Mouse (Mus musculus) midbrain, postnatal 0 days (tissue): ENCODE results near the gene Tpst2. TPM values are rescaled to one million over a fixed set of nuclear protein-coding genes. Genes with fewer than 3 reads are reported as not detected.

Source experiments
- ATAC-seq: fragments of 200-750 bp; cut with Nextera tagmentation; 2 replicates; pipeline ENCODE4 v1.8.0; 2017; ENCODE audit warnings: moderate number of reproducible peaks, mild to moderate bottlenecking, moderate TSS enrichment, moderate library complexity; ENCODE audit not compliant: low FRiP score
- DNase-seq: peaks from one replicate; pipeline ENCODE4 v3.0.0-alpha.2; 2015; ENCODE audit warnings: low spot score
- H3K27ac ChIP-seq: fragments of 300-500 bp; sonication (generic); 2 replicates; pipeline ENCODE4 v1.5.1; 2014; ENCODE audit warnings: low read depth, mild to moderate bottlenecking, low read length, mixed read lengths
- H3K27me3 ChIP-seq: fragments of 300-500 bp; sonication (generic); 2 replicates; pipeline ENCODE4 v1.6.1; 2014; ENCODE audit warnings: low read length, control low read depth, mixed read lengths; ENCODE audit not compliant: insufficient read depth
- H3K36me3 ChIP-seq: fragments of 300-500 bp; sonication (generic); 2 replicates; pipeline ENCODE4 v1.6.1; 2014; ENCODE audit warnings: low read length, control low read depth, mixed read lengths; ENCODE audit not compliant: insufficient read depth
- H3K4me1 ChIP-seq: fragments of 300-500 bp; sonication (generic); 2 replicates; pipeline ENCODE4 v1.6.1; 2014; ENCODE audit warnings: mild to moderate bottlenecking, control low read depth, antibody characterized with exemption, low read length, mixed read lengths; ENCODE audit not compliant: insufficient read depth
- H3K4me2 ChIP-seq: fragments of 300-500 bp; sonication (generic); 2 replicates; pipeline ENCODE4 v1.6.1; 2014; ENCODE audit warnings: low read depth, mild to moderate bottlenecking, low read length, mixed read lengths; ENCODE audit not compliant: poor library complexity, severe bottlenecking
- H3K4me3 ChIP-seq: fragments of 300-500 bp; sonication (generic); 2 replicates; pipeline ENCODE4 v1.5.1; 2014; ENCODE audit warnings: low read depth, mild to moderate bottlenecking, low read length, moderate library complexity
- H3K9ac ChIP-seq: fragments of 300-500 bp; sonication (generic); replicated peaks from 2 replicates; pipeline ENCODE4 v1.6.1; 2014; ENCODE audit warnings: mild to moderate bottlenecking, low read length, moderate library complexity, mixed read lengths; ENCODE audit not compliant: poor library complexity, severe bottlenecking
- H3K9me3 ChIP-seq: fragments of 300-500 bp; sonication (generic); 2 replicates; pipeline ENCODE4 v1.6.1; 2016; ENCODE audit warnings: low read length, control low read depth
- CTCF ChIP-seq: IDR thresholded peaks from 2 replicates; pipeline ENCODE4 v1.5.1; 2016; ENCODE audit warnings: antibody characterized with exemption, mild to moderate bottlenecking
- WGBS: fragments of 180-500 bp; shearing (Covaris S2); extraction: QIAGEN DNeasy Blood & Tissue Kit; methylation state at CpG from one replicate; pipeline ENCODE4 v1.1.7; 2014; 5-methylcytosine and 5-hydroxymethylcytosine counted together
- polyA plus RNA-seq: library from polyadenylated mRNA; unstranded; fragments of >200 nt; fragmentation: Nextera tagmentation; extraction: Ambion mirVana; gene quantifications from 2 replicates; pipeline ENCODE4 v1.2.1, GENCODE M21; 2015
- total RNA-seq: library from RNA; depleted of rRNA; stranded (reverse); fragments of >200 nt; gene quantifications from 2 replicates; pipeline ENCODE4 v1.2.3, GENCODE M21; 2014

Gene Tpst2
- total and polyA plus RNA-seq, 2 experiments from 2014 or later, result 37.1 to 37.3 TPM

DNA sequence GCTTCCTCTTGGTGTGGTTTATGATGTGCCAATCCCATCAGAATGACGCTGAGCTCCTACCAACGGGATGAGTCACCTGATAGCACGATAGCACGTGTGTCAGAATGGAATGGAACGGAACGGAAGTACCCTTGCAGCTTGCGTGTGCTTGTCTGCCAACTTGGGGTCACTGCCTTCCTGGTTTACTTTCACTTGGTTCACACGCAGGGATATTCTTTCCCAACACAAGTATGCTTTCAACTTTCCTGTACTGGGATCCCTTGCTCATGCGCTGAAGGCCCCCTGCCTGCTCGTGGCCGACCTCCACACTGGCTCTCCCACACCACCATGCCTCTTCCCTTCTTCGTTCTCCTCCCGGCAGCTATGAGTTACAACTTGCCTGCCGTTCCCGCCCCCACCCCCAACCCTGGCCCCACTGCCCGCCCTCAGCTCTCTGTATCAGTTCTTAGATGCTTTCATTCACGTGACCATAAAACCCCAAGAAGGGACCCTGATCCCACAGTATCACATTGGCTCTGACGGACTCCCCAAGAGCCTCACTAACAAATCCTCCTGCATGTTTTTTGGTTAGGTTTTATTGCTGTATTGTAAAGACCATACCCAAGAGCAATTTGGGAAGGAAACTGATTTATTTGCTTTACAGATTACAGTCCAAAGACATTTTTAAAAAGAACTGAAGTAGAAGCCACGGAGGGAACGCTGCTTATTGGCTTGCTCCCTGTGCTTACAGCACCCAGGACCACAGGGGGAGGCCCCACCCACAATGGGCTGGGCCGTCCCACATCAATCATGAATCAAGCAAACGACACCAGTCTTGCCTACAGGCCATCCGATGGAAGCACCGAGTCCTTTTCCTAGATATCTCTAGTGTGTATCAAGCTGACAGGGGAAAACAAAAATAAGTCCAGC is 48.4 kb downstream of the Tpst2 start:
- Histone ChIP-seq H3K9ac (no peak overlapping the region), H3K4me1 (peaks cover 5% of the 10 kb centered on the region; the same call in 1 of the 2 replicates), H3K36me3 (peaks cover 13% of the 10 kb centered on the region), H3K4me2 (peak overlapping the region; percentile 88; the same call in 1 of the 2 replicates), H3K27me3 (no peaks in the 10 kb centered on the region), H3K9me3 (no peaks in the 10 kb centered on the region), H3K27ac (peak overlapping the region; percentile 77; the same call in 1 of the 2 replicates), H3K4me3 (peak overlapping the region; percentile 73; the same call in 1 of the 2 replicates)
- ATAC-seq (no peak), DNase-seq (peak; percentile 23)
- TF ChIP-seq CTCF, result no peak
- WGBS, result 39% methylated on average over 24 of the region's 24 CpGs

DNA sequence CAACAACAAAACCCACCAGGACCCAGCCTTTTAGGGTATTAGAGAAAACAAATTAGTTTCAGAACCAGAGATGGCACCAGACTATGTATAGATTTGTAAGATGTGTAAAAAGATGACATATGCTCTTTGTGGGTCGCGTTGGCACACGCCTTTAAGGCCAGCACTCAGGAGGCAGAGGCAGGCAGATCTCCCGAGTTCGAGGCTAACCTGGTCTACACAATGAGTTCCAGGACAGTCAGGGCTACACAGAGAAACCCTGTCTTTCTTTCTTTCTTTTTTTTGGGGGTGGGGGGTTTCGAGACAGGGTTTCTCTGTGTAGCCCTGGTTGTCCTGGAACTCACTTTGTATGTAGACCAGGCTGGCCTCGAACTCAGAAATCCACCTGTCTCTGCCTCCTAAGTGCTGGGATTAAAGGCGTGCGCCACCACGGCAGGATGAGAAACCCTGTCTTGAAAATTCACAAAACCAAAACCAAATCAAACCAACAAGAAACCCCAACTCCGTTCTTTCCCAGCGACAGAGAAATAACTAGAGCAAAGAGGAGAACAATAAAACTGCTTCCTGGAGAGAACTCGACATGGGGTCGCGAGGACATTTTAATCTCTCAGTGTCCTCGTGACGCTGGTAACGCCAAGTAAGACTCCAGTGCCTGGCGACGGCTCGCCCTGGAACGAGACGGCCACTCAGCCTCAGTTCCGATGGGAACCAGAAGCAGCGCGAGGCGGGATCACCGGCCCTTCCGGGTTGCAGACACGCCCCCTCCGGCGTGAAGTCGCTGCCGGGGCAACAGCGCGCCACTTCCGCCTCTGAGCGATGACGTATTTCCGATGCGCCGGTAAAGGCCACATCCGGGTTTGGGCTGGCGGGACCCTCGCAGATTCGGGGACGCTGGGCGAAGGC is 49.3 kb downstream of the Tpst2 start, which contains the start of gene Tfip11:
Tfip11 (plus strand) TSS at position 813 of the 900 bp plus-strand sequence.
- Histone ChIP-seq H3K4me2 (peak within 1 kb of the TSS; percentile 88), H3K4me3 (peak within 1 kb of the TSS; percentile 73), H3K9ac (peak within 1 kb of the TSS; percentile 74), H3K27ac (peak within 1 kb of the TSS; percentile 77), H3K4me1 (peaks cover 5% of the 10 kb centered on the region; the same call in 1 of the 2 replicates), H3K27me3 (no peaks in the 10 kb centered on the region), H3K36me3 (peaks cover 22% of the 10 kb centered on the region), H3K9me3 (no peaks in the 10 kb centered on the region)
- peak; percentile 45 for TF ChIP-seq CTCF
- peak; percentile 93 for ATAC-seq
- peak; percentile 97 for DNase-seq
- 7% methylated on average over 48 of the region's 48 CpGs for WGBS

- ATAC-seq (peak; percentile 60), DNase-seq (no peak)
- Histone ChIP-seq H3K27me3 (no peaks in the 10 kb centered on the region), H3K4me2 (peak overlapping the region; percentile 88), H3K9ac (peak overlapping the region; percentile 74), H3K4me1 (peaks cover 5% of the 10 kb centered on the region; the same call in 1 of the 2 replicates), H3K9me3 (no peaks in the 10 kb centered on the region), H3K4me3 (peak overlapping the region; percentile 73), H3K36me3 (peaks cover 30% of the 10 kb centered on the region), H3K27ac (peak overlapping the region; percentile 77)
- no peak for TF ChIP-seq CTCF
- 1% methylated on average over 31 of the region's 33 CpGs for WGBS
Observed at GRCm38 (mm10) chr5:112326446-112327009, 50.0 kb downstream of the Tpst2 start.

GRCm38 (mm10) chr5:112327854-112328253 is 51.4 kb downstream of the Tpst2 start:
- no peak overlapping the region for H3K9ac ChIP-seq
- H3K9me3 ChIP-seq, result no peaks in the 10 kb centered on the region
- H3K4me2 ChIP-seq, result no peak overlapping the region
- H3K4me3 ChIP-seq, result no peak overlapping the region
- ATAC-seq (no peak), DNase-seq (no peak)
- H3K27me3 ChIP-seq, result no peaks in the 10 kb centered on the region
- no peak overlapping the region for H3K27ac ChIP-seq
- no peak for TF ChIP-seq CTCF
- WGBS, result 92% methylated on average over 15 of the region's 15 CpGs
- peaks cover 43% of the 10 kb centered on the region for H3K36me3 ChIP-seq
- peaks cover 5% of the 10 kb centered on the region; the same call in 1 of the 2 replicates for H3K4me1 ChIP-seq

GRCm38 (mm10) chr5:112329805-112330564 is 53.5 kb downstream of the Tpst2 start:
- Histone ChIP-seq H3K9ac (no peak overlapping the region), H3K4me1 (peaks cover 5% of the 10 kb centered on the region; the same call in 1 of the 2 replicates), H3K4me3 (no peak overlapping the region), H3K36me3 (peaks cover 64% of the 10 kb centered on the region), H3K9me3 (no peaks in the 10 kb centered on the region), H3K4me2 (no peak overlapping the region), H3K27ac (no peak overlapping the region), H3K27me3 (no peaks in the 10 kb centered on the region)
- ATAC-seq (no peak), DNase-seq (no peak)
- TF ChIP-seq CTCF, result no peak
- 95% methylated on average over 14 of the region's 14 CpGs for WGBS
